Mouse (Mus musculus) liver, postnatal 0 days (tissue): ENCODE results near the gene Atp2b1.

Experiments
- CTCF ChIP-seq: sonication (generic); IDR thresholded peaks from 2 replicates; pipeline ENCODE4 v1.5.1; 2016; ENCODE audit warnings: antibody characterized with exemption, low read depth
- EP300 ChIP-seq: IDR thresholded peaks from 2 replicates; pipeline ENCODE4 v1.6.1; 2016; ENCODE audit warnings: antibody characterized with exemption, low read depth, mild to moderate bottlenecking

DNA sequence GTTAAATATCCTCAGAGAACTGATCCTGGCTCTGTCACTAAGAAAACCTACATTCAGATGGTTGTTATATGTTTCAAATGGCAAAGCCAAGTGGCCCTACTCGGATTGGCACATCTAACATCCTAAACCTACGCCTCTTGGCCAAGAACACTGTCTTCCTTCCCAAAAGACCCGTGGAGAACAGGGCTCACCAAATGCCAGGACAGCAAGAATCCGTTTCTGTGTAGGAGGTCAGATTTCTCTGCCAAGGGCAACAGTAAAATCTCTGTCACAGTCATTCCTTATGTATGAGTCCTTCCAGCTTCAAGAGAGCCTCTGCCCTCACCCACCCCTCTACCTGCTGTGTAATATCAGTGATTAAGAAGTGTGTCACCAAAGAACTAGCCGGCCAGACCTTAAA is 148.3 kb downstream of the Atp2b1 start:
- TF ChIP-seq CTCF (no peak), EP300 (no peak)
